Mouse (Mus musculus) liver, postnatal 0 days (tissue): Measurements from ENCODE around the gene Ptges3.

ENCODE experiments used
- CTCF ChIP-seq: sonication (generic); IDR thresholded peaks from 2 replicates; pipeline ENCODE4 v1.5.1; 2016; ENCODE audit warnings: antibody characterized with exemption, low read depth
- EP300 ChIP-seq: IDR thresholded peaks from 2 replicates; pipeline ENCODE4 v1.6.1; 2016; ENCODE audit warnings: antibody characterized with exemption, low read depth, mild to moderate bottlenecking

DNA sequence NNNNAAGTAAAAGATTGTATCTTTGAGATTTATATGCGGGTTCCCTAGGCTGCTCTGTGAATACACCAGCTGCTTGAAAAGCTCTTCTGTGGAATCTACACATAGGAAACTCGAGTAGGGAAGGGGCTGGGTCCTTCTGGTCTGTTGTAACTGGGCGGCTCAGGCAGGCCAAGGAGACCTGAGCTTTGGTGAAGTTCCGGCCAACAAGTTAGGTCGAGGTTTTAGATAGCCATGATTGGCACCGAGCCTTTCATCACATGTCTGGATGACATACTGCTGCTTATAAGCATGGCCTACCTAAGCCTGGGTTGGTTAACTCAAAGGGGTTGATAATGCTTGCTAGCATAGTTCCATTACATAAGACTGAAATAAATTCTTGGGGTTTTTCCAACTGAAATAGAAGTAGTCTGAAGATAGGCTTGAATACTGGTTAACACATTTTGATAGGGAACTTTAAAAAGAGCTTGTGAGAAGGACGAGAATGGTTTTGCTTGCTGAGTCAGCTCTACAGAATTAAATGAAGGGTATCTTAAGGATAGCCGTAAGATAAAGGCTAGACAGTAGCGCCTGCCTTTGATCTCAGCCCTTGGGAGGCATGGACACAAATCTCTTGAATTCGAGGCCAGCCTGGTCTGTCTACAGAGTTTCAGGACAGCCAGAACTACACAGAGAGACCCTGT lies 21.9 kb upstream of the Ptges3 start:
- TF ChIP-seq CTCF (no peak), EP300 (no peak)
